In the genomic region with DNA sequence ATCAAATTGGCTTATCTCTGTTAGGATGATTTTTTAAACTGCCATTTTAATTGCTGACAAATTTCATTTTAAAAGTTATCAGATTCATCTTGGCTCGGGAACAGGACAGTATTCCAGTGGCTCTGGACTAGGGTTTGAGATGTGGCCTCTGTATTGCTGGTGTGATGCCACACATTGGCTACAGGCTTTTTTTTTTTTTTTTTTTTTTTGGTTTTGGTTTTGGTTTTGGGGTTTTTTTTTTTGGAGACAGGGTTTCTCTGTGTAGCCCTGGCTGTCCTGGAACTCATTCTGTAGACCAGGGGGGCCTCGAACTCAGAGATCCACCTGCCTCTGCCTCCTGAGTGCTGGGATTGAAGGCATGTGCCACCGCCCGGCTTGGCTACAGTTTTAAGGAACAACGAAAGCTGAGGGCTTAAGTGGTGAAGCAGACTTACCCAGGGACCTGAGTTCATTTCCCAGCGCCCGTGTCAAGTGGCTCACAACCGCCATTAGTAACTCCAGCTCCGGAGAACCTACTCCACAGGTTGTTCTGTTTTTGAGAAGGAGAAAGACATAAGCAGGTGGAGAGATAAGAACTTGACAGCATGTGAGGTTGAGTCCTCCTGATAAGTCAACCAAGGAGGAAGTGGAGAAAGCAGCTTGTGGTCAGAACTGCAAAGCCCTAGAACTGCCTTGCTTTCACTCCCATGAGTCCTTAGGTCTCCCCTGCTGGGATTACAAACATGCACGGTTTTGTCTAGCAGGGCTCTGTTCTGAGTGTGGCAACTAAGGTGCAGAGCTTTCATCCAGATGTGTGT, we compare ENCODE assay signal across 9 mouse cellular contexts. TPM values are rescaled to one million over a fixed set of nuclear protein-coding genes. Genes with fewer than 3 reads are reported as not detected.
DNase-seq lines count a peak whose midpoint lies in the region; ATAC-seq and TF ChIP-seq lines count a peak whose summit lies in the region.
"Had no signal": no experiment of that assay in that cellular context is flagged by ENCODE, and none has a peak within 500 bp of the region (broad histone marks: within the 10 kb centered on the region; RNA-seq: fewer than 3 reads in every experiment).

No protein-coding gene starts in this region.

- no peaks in the 10 kb centered on the region for H3K36me3 ChIP-seq in liver, embryonic 12.5 days
- H3K36me3 ChIP-seq: forebrain, embryonic 15.5 days had no signal

- H3K4me2 ChIP-seq in liver, embryonic 12.5 days: peak overlapping the region; percentile 50
- H3K4me2 ChIP-seq: forebrain, embryonic 15.5 days had no signal

- no peaks in the 10 kb centered on the region for H3K9me3 ChIP-seq in liver, embryonic 12.5 days (replicated peaks)
- H3K9me3 ChIP-seq: forebrain, embryonic 15.5 days had no signal

- H3K4me3 ChIP-seq in liver, embryonic 12.5 days: no peak overlapping the region; the same call in 1 of the 2 replicates
- no peak overlapping the region for H3K4me3 ChIP-seq in cerebellum, adult 2 months (replicated peaks; ENCODE audit: insufficient read depth, low read depth, low read length)
- H3K4me3 ChIP-seq: forebrain, embryonic 15.5 days had no signal

- no peaks in the 10 kb centered on the region for H3K27me3 ChIP-seq in liver, embryonic 12.5 days (replicated peaks)
- H3K27me3 ChIP-seq in cerebellum, adult 2 months (ENCODE audit: control insufficient read depth, insufficient read depth, low read length): no peaks in the 10 kb centered on the region
- H3K27me3 ChIP-seq: forebrain, embryonic 15.5 days had no signal

- DNase-seq in lung, postnatal 36 days: peak; percentile 18
- DNase-seq in lung, postnatal 4 days: no peak
- peak; percentile 93 for DNase-seq in MEL-GATA-1-ER (ENCODE audit: extremely low read depth, low read depth)
- no peak for DNase-seq in kidney, postnatal 25 days
- no peak for DNase-seq in left cerebral cortex, adult 11 months (ENCODE audit: low spot score)
- no peak for DNase-seq in cerebellum, adult 2 months

- no peak for TF ChIP-seq CTCF in cerebellum, adult 2 months (IDR thresholded peaks at IDR 0.05; ENCODE audit: borderline replicate concordance, insufficient read depth, low read depth, low read length)

- no peak overlapping the region for H3K9ac ChIP-seq in liver, embryonic 12.5 days
- H3K9ac ChIP-seq: forebrain, embryonic 15.5 days had no signal

- no peak for TF ChIP-seq POLR2A in cerebellum, adult 2 months (IDR thresholded peaks at IDR 0.05; ENCODE audit: borderline replicate concordance, insufficient read depth, low read length)

- no peak overlapping the region for H3K27ac ChIP-seq in liver, embryonic 12.5 days
- H3K27ac ChIP-seq in cerebellum, adult 2 months (ENCODE audit: insufficient read depth, low read length): no peak overlapping the region
- H3K27ac ChIP-seq: forebrain, embryonic 15.5 days had no signal

- ATAC-seq in liver, embryonic 12.5 days: peak; percentile 42
- ATAC-seq in neutrophil, adult 5-6 weeks (ENCODE audit: extremely low read depth, insufficient number of reproducible peaks, low FRiP score, poor library complexity, severe bottlenecking): peak; percentile 71; the same call in 1 of the 2 replicates
- ATAC-seq: forebrain, embryonic 15.5 days had no signal

- peaks cover 11% of the 10 kb centered on the region for H3K4me1 ChIP-seq in liver, embryonic 12.5 days
- H3K4me1 ChIP-seq in cerebellum, adult 2 months (ENCODE audit: control insufficient read depth, insufficient read depth, low read length): no peaks in the 10 kb centered on the region
- H3K4me1 ChIP-seq: forebrain, embryonic 15.5 days had no signal

- WGBS in liver, embryonic 12.5 days (ENCODE audit: insufficient replicate concordance): 19% methylated on average over 10 of the region's 10 CpGs
- 85% methylated on average over 10 of the region's 10 CpGs for WGBS in cerebellum, adult 2 months

RNA-seq across cellular contexts. Expression of a gene that starts 21.7 kb away (rescaled TPM):
- polyA plus RNA-seq in liver, embryonic 12.5 days (2016; fragmentation: Nextera tagmentation; extraction: Ambion mirVana): 27.8 and 28.5 TPM in 2 replicates
- 150 and 157 TPM in 2 replicates for total RNA-seq in neutrophil, adult 5-6 weeks (2017)
- polyA plus RNA-seq in cerebellum, adult 2 months (2012; rRNA removed): 159 and 163 TPM in 2 replicates

Comparison
In these comparisons a context has a peak if more than half of its experiments do, and no peak if none do; other contexts are left out.
1. DNase-seq: peak in lung, postnatal 36 days (single experiment) and MEL-GATA-1-ER (single experiment); none in lung, postnatal 4 days (0 of 2), kidney, postnatal 25 days (0 of 2), left cerebral cortex, adult 11 months (single experiment) and cerebellum, adult 2 months (0 of 2).